Mouse (Mus musculus): ENCODE measurements around the gene Npm1. TPM values are rescaled to one million over a fixed set of nuclear protein-coding genes. Genes with fewer than 3 reads are reported as not detected.

Gene Npm1
- polyA plus RNA-seq, 1 experiment: 166 TPM

GRCm38 (mm10) chr11:33170489-33170888, 7.5 kb upstream of the Npm1 start:
- peak; percentile 64 for DNase-seq
- Histone ChIP-seq H3K27ac (ENCODE audit: control insufficient read depth, insufficient read depth, low read length) (no peak overlapping the region), H3K4me1 (replicated peaks; ENCODE audit: control insufficient read depth, insufficient read depth, low read length) (no peaks in the 10 kb centered on the region), H3K4me3 (ENCODE audit: control insufficient read depth, insufficient read depth, low read length) (no peak overlapping the region), H3K27me3 (ENCODE audit: control insufficient read depth, insufficient read depth, low read length) (no peaks in the 10 kb centered on the region), H3K36me3 (ENCODE audit: control insufficient read depth, insufficient read depth, low read length) (no peaks in the 10 kb centered on the region)
- TF ChIP-seq CTCF (IDR thresholded peaks at IDR 0.05; ENCODE audit: borderline replicate concordance, control insufficient read depth, extremely low read depth, insufficient read depth, low read length, poor library complexity): no peak
- TF ChIP-seq POLR2A (IDR thresholded peaks at IDR 0.05; ENCODE audit: control insufficient read depth, extremely low read depth, insufficient read depth, low read length, poor library complexity): no peak
- WGBS: 11% methylated on average over 9 of the region's 9 CpGs

- 2% methylated on average over 52 of the region's 53 CpGs for WGBS
- H3K36me3 ChIP-seq (ENCODE audit: control insufficient read depth, insufficient read depth, low read length): peaks cover 23% of the 10 kb centered on the region
- H3K27me3 ChIP-seq (ENCODE audit: control insufficient read depth, insufficient read depth, low read length): no peaks in the 10 kb centered on the region
- peak overlapping the region; percentile 64 for H3K4me3 ChIP-seq (ENCODE audit: control insufficient read depth, insufficient read depth, low read length)
- H3K4me1 ChIP-seq (replicated peaks; ENCODE audit: control insufficient read depth, insufficient read depth, low read length): peaks cover 5% of the 10 kb centered on the region
- TF ChIP-seq CTCF (IDR thresholded peaks at IDR 0.05; ENCODE audit: borderline replicate concordance, control insufficient read depth, extremely low read depth, insufficient read depth, low read length, poor library complexity) (no peak), POLR2A (IDR thresholded peaks at IDR 0.05; ENCODE audit: control insufficient read depth, extremely low read depth, insufficient read depth, low read length, poor library complexity) (no peak)
- DNase-seq: peak; percentile 77
- 0 out of 2 replicates have a peak overlapping the region, but pooled peaks have one; percentile 2 for H3K27ac ChIP-seq (ENCODE audit: control insufficient read depth, insufficient read depth, low read length)
These were observed 602 bp downstream of the Npm1 start for GRCm38 (mm10) chr11:33162211-33162997.

DNA sequence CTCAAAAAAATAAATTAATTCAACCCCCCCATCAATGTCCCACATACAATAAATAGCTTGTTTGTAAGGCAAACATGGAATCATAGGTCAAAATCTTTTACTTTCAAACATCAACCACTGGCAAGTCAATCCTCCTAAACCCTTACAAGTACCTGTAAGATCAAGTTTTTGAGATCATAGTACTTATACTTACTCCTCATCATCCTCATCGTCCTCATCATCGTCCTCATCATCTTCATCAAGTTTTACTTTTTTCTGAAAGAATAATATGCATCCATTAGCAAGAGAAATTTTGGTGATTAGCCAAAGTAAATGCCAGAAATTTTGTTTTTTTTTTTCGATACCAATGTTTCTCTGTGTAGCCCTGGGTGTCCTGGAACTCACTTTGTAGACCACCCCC, 3.3 kb downstream of the Npm1 start:
- H3K4me3 ChIP-seq (ENCODE audit: control insufficient read depth, insufficient read depth, low read length): no peak overlapping the region
- WGBS: 96% methylated on average over 3 of the region's 3 CpGs
- no peaks in the 10 kb centered on the region for H3K27me3 ChIP-seq (ENCODE audit: control insufficient read depth, insufficient read depth, low read length)
- H3K36me3 ChIP-seq (ENCODE audit: control insufficient read depth, insufficient read depth, low read length): peaks cover 46% of the 10 kb centered on the region
- no peak for DNase-seq
- TF ChIP-seq CTCF (IDR thresholded peaks at IDR 0.05; ENCODE audit: borderline replicate concordance, control insufficient read depth, extremely low read depth, insufficient read depth, low read length, poor library complexity) (no peak), POLR2A (IDR thresholded peaks at IDR 0.05; ENCODE audit: control insufficient read depth, extremely low read depth, insufficient read depth, low read length, poor library complexity) (no peak)
- H3K4me1 ChIP-seq (replicated peaks; ENCODE audit: control insufficient read depth, insufficient read depth, low read length): peaks cover 5% of the 10 kb centered on the region
- H3K27ac ChIP-seq (ENCODE audit: control insufficient read depth, insufficient read depth, low read length): no peak overlapping the region

- Histone ChIP-seq H3K27me3 (ENCODE audit: control insufficient read depth, insufficient read depth, low read length) (no peaks in the 10 kb centered on the region), H3K4me1 (replicated peaks; ENCODE audit: control insufficient read depth, insufficient read depth, low read length) (no peaks in the 10 kb centered on the region; the same call in 1 of the 2 replicates), H3K36me3 (ENCODE audit: control insufficient read depth, insufficient read depth, low read length) (peaks cover 63% of the 10 kb centered on the region), H3K4me3 (ENCODE audit: control insufficient read depth, insufficient read depth, low read length) (no peak overlapping the region), H3K27ac (ENCODE audit: control insufficient read depth, insufficient read depth, low read length) (no peak overlapping the region)
- TF ChIP-seq POLR2A (IDR thresholded peaks at IDR 0.05; ENCODE audit: control insufficient read depth, extremely low read depth, insufficient read depth, low read length, poor library complexity) (no peak), CTCF (IDR thresholded peaks at IDR 0.05; ENCODE audit: borderline replicate concordance, control insufficient read depth, extremely low read depth, insufficient read depth, low read length, poor library complexity) (no peak)
- no peak for DNase-seq
- 93% methylated on average over 2 of the region's 2 CpGs for WGBS
These were observed 5.4 kb downstream of the Npm1 start for GRCm38 (mm10) chr11:33157453-33158196.

GRCm38 (mm10) chr11:33156436-33157015, 6.5 kb downstream of the Npm1 start:
- no peaks in the 10 kb centered on the region for H3K27me3 ChIP-seq (ENCODE audit: control insufficient read depth, insufficient read depth, low read length)
- 93% methylated on average over 4 of the region's 4 CpGs for WGBS
- H3K4me1 ChIP-seq (replicated peaks; ENCODE audit: control insufficient read depth, insufficient read depth, low read length): no peaks in the 10 kb centered on the region
- DNase-seq: no peak
- TF ChIP-seq POLR2A (IDR thresholded peaks at IDR 0.05; ENCODE audit: control insufficient read depth, extremely low read depth, insufficient read depth, low read length, poor library complexity): no peak
- no peak for TF ChIP-seq CTCF (IDR thresholded peaks at IDR 0.05; ENCODE audit: borderline replicate concordance, control insufficient read depth, extremely low read depth, insufficient read depth, low read length, poor library complexity)
- no peak overlapping the region for H3K27ac ChIP-seq (ENCODE audit: control insufficient read depth, insufficient read depth, low read length)
- no peak overlapping the region for H3K4me3 ChIP-seq (ENCODE audit: control insufficient read depth, insufficient read depth, low read length)
- H3K36me3 ChIP-seq (ENCODE audit: control insufficient read depth, insufficient read depth, low read length): peaks cover 70% of the 10 kb centered on the region

DNA sequence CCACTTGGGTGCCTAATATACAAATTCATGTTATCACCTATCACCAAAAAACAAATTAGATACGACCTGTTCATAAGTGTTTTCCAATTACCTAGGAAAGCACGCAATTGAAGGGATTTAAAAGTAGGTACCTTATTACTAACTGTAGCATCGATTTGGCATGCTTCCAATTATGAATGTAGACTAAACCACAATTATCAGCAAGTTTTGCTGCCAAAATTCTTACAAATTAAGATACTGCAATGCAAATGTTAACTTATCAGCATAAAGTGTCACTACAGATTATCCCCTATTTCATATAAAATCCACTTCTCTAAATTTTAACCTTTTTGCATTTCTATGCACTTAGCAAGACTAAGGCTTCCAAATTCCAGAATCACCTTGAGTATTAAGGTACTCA, 8.5 kb downstream of the Npm1 start:
- Histone ChIP-seq H3K4me3 (ENCODE audit: control insufficient read depth, insufficient read depth, low read length) (no peak overlapping the region), H3K4me1 (replicated peaks; ENCODE audit: control insufficient read depth, insufficient read depth, low read length) (no peaks in the 10 kb centered on the region), H3K36me3 (ENCODE audit: control insufficient read depth, insufficient read depth, low read length) (peaks cover 73% of the 10 kb centered on the region), H3K27ac (ENCODE audit: control insufficient read depth, insufficient read depth, low read length) (no peak overlapping the region), H3K27me3 (ENCODE audit: control insufficient read depth, insufficient read depth, low read length) (no peaks in the 10 kb centered on the region)
- 93% methylated on average over 3 of the region's 3 CpGs for WGBS
- TF ChIP-seq CTCF (IDR thresholded peaks at IDR 0.05; ENCODE audit: borderline replicate concordance, control insufficient read depth, extremely low read depth, insufficient read depth, low read length, poor library complexity) (no peak), POLR2A (IDR thresholded peaks at IDR 0.05; ENCODE audit: control insufficient read depth, extremely low read depth, insufficient read depth, low read length, poor library complexity) (no peak)
- no peak for DNase-seq

All from thymus, adult 2 months (tissue).